Mouse (Mus musculus) cerebellum, adult 2 months (tissue): ENCODE measurements around the gene Slc8a1.

Experiments used
- CTCF ChIP-seq: fragments of 200-500 bp; IDR thresholded peaks from 2 replicates; pipeline ENCODE4 v1.5.1; 2011; ENCODE audit warnings: low read depth, mild to moderate bottlenecking, control low read depth, low read length, moderate library complexity, borderline replicate concordance; ENCODE audit not compliant: insufficient read depth
- POLR2A ChIP-seq: fragments of 200-500 bp; IDR thresholded peaks from 2 replicates; pipeline ENCODE4 v1.6.1; 2011; ENCODE audit warnings: low read length, control low read depth, borderline replicate concordance; ENCODE audit not compliant: insufficient read depth

DNA sequence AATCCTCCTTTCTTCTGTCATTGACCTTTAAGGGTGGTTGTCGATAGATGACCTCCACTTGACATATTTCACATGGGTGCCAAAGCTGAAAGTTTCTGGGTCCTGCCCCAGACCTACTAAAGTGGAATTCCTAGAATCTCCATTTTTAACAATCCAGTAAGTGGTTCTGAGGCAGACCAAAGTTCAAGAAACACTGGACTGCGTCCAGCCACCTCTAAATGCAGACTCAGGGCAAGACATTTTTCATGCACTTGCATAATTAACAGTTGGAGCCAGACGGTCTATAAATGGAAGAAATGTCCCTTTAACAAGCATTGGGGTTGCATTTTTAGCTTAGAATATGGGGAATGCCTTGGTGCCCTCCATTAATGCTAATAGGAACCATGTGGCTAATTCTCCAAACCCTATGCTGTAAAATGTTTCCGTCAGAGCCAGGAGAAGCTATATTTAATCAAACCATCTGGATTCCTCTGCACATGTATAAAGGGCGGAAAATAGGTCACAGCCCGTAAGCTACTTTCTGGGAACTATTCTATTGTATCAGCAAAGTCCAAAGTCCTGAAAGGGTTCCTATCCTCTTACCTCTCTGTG is 224.7 kb downstream of the Slc8a1 start:
- TF ChIP-seq CTCF (no peak), POLR2A (no peak)
